Mouse (Mus musculus) embryonic facial prominence, embryonic 11.5 days (tissue): ENCODE data around the gene Prps1. TPM values are rescaled to one million over a fixed set of nuclear protein-coding genes. Genes with fewer than 3 reads are reported as not detected.

ENCODE experiments used
- ATAC-seq: fragments of 200-750 bp; cut with Nextera tagmentation; replicated peaks from 2 replicates; pipeline ENCODE4 v1.8.0; 2017; ENCODE audit warnings: low read depth; ENCODE audit not compliant: insufficient number of reproducible peaks, low FRiP score, low TSS enrichment
- DNase-seq: peaks from one replicate; pipeline ENCODE4 v3.0.0-alpha.2; 2015; ENCODE audit warnings: low spot score
- H3K27ac ChIP-seq: fragments of 300-500 bp; sonication (generic); replicated peaks from 2 replicates; pipeline ENCODE4 v1.5.1; 2014; ENCODE audit warnings: mild to moderate bottlenecking, low read depth, low read length, control low read depth
- H3K27me3 ChIP-seq: fragments of 300-500 bp; sonication (generic); 2 replicates; pipeline ENCODE4 v1.6.1; 2014; ENCODE audit warnings: mild to moderate bottlenecking, low read length, moderate library complexity, mixed read lengths; ENCODE audit not compliant: control insufficient read depth, insufficient read depth
- H3K36me3 ChIP-seq: fragments of 300-500 bp; sonication (generic); replicated peaks from 2 replicates; pipeline ENCODE4 v1.6.1; 2014; ENCODE audit warnings: low read depth, mild to moderate bottlenecking, low read length, moderate library complexity, mixed read lengths; ENCODE audit not compliant: control insufficient read depth, insufficient read depth
- H3K4me1 ChIP-seq: fragments of 300-500 bp; sonication (generic); 2 replicates; pipeline ENCODE4 v1.6.1; 2014; ENCODE audit warnings: low read length, mixed read lengths; ENCODE audit not compliant: control insufficient read depth, insufficient read depth
- H3K4me2 ChIP-seq: fragments of 300-500 bp; sonication (generic); 2 replicates; pipeline ENCODE4 v1.6.1; 2014; ENCODE audit warnings: low read depth, mild to moderate bottlenecking, control low read depth, low read length, moderate library complexity
- H3K4me3 ChIP-seq: fragments of 300-500 bp; sonication (generic); 2 replicates; pipeline ENCODE4 v1.5.1; 2014; ENCODE audit warnings: low read depth, low read length, control low read depth
- H3K9ac ChIP-seq: fragments of 300-500 bp; sonication (generic); replicated peaks from 2 replicates; pipeline ENCODE4 v1.6.1; 2014; ENCODE audit warnings: mild to moderate bottlenecking, control low read depth, low read length
- H3K9me3 ChIP-seq: fragments of 300-500 bp; sonication (generic); replicated peaks from 2 replicates; pipeline ENCODE4 v1.6.1; 2016; ENCODE audit warnings: mild to moderate bottlenecking, low read length, inconsistent platforms, mixed read lengths; ENCODE audit not compliant: control insufficient read depth
- WGBS: fragments of 180-500 bp; shearing (Covaris S2); extraction: QIAGEN DNeasy Blood & Tissue Kit; methylation state at CpG from one replicate; pipeline ENCODE4 v1.1.7; 2014; 5-methylcytosine and 5-hydroxymethylcytosine counted together
- polyA plus RNA-seq: library from polyadenylated mRNA; unstranded; fragments of >200 nt; fragmentation: Nextera tagmentation; extraction: Ambion mirVana; gene quantifications from 2 replicates; pipeline ENCODE4 v1.2.1, GENCODE M21; 2014

The Prps1 gene
- polyA plus RNA-seq, 1 experiment from 2014 or later, result 88.4 TPM

GRCm38 (mm10) chrX:140432786-140433185 lies 23.6 kb upstream of the Prps1 start:
- no peak for ATAC-seq
- H3K4me1 ChIP-seq, result no peaks in the 10 kb centered on the region
- no peak for DNase-seq
- no peaks in the 10 kb centered on the region for H3K9me3 ChIP-seq
- WGBS, result 91% methylated on average over 11 of the region's 11 CpGs
- H3K27me3 ChIP-seq, result no peaks in the 10 kb centered on the region
- H3K4me2 ChIP-seq, result no peak overlapping the region
- no peak overlapping the region for H3K27ac ChIP-seq
- no peaks in the 10 kb centered on the region for H3K36me3 ChIP-seq
- no peak overlapping the region for H3K9ac ChIP-seq
- no peak overlapping the region for H3K4me3 ChIP-seq

- Histone ChIP-seq H3K9me3 (no peaks in the 10 kb centered on the region), H3K27me3 (no peaks in the 10 kb centered on the region), H3K27ac (no peak overlapping the region), H3K4me1 (no peaks in the 10 kb centered on the region), H3K36me3 (no peaks in the 10 kb centered on the region), H3K9ac (no peak overlapping the region), H3K4me2 (no peak overlapping the region), H3K4me3 (no peak overlapping the region)
- DNase-seq, result no peak
- ATAC-seq, result no peak
Measured at GRCm38 (mm10) chrX:140437906-140438305, 18.5 kb upstream of the Prps1 start.

- Histone ChIP-seq H3K9ac (no peak overlapping the region), H3K36me3 (no peaks in the 10 kb centered on the region), H3K4me3 (no peak overlapping the region), H3K4me2 (no peak overlapping the region), H3K4me1 (no peaks in the 10 kb centered on the region), H3K27ac (no peak overlapping the region), H3K9me3 (no peaks in the 10 kb centered on the region), H3K27me3 (no peaks in the 10 kb centered on the region)
- ATAC-seq (no peak), DNase-seq (no peak)
- 73% methylated on average over 13 of the region's 13 CpGs for WGBS
Measured at GRCm38 (mm10) chrX:140445551-140445950, 10.9 kb upstream of the Prps1 start.

GRCm38 (mm10) chrX:140450071-140450470 lies 6.3 kb upstream of the Prps1 start:
- ATAC-seq (no peak), DNase-seq (no peak)
- no peaks in the 10 kb centered on the region for H3K9me3 ChIP-seq
- no peak overlapping the region for H3K9ac ChIP-seq
- H3K4me1 ChIP-seq, result no peaks in the 10 kb centered on the region
- 72% methylated on average over 3 of the region's 3 CpGs for WGBS
- H3K36me3 ChIP-seq, result no peaks in the 10 kb centered on the region
- no peaks in the 10 kb centered on the region for H3K27me3 ChIP-seq
- no peak overlapping the region for H3K4me2 ChIP-seq
- no peak overlapping the region for H3K4me3 ChIP-seq
- H3K27ac ChIP-seq, result no peak overlapping the region

GRCm38 (mm10) chrX:140456751-140457491 lies 508 bp downstream of the Prps1 start:
- Histone ChIP-seq H3K4me1 (no peaks in the 10 kb centered on the region), H3K9me3 (no peaks in the 10 kb centered on the region), H3K27ac (no peak overlapping the region; the same call in 1 of the 2 replicates), H3K4me3 (peak overlapping the region; percentile 55), H3K4me2 (peak overlapping the region; percentile 16), H3K27me3 (no peaks in the 10 kb centered on the region), H3K36me3 (no peaks in the 10 kb centered on the region), H3K9ac (peak overlapping the region; percentile 60)
- peak; percentile 26 for DNase-seq
- ATAC-seq, result peak; percentile 56; the same call in 1 of the 2 replicates
- WGBS, result 17% methylated on average over 39 of the region's 39 CpGs

- DNase-seq, result peak; percentile 1
- Histone ChIP-seq H3K4me2 (peak overlapping the region; percentile 16), H3K27me3 (no peaks in the 10 kb centered on the region), H3K4me3 (peak overlapping the region; percentile 55), H3K4me1 (no peaks in the 10 kb centered on the region), H3K9ac (peak overlapping the region; percentile 60; the same call in 1 of the 2 replicates), H3K9me3 (no peaks in the 10 kb centered on the region), H3K36me3 (no peaks in the 10 kb centered on the region), H3K27ac (no peak overlapping the region)
- 17% methylated on average over 12 of the region's 12 CpGs for WGBS
- no peak for ATAC-seq
Measured at GRCm38 (mm10) chrX:140457502-140457901, 1.1 kb downstream of the Prps1 start.

GRCm38 (mm10) chrX:140478231-140478630 lies 21.8 kb downstream of the Prps1 start:
- H3K4me2 ChIP-seq, result no peak overlapping the region
- no peaks in the 10 kb centered on the region for H3K36me3 ChIP-seq
- no peak overlapping the region for H3K27ac ChIP-seq
- H3K9ac ChIP-seq, result no peak overlapping the region
- no peak for ATAC-seq
- no peak for DNase-seq
- no peak overlapping the region for H3K4me3 ChIP-seq
- H3K4me1 ChIP-seq, result no peaks in the 10 kb centered on the region
- H3K27me3 ChIP-seq, result no peaks in the 10 kb centered on the region
- 94% methylated on average over 6 of the region's 6 CpGs for WGBS
- H3K9me3 ChIP-seq, result no peaks in the 10 kb centered on the region

GRCm38 (mm10) chrX:140479171-140479570 lies 22.8 kb downstream of the Prps1 start:
- Histone ChIP-seq H3K4me3 (no peak overlapping the region), H3K27ac (no peak overlapping the region), H3K36me3 (no peaks in the 10 kb centered on the region), H3K27me3 (no peaks in the 10 kb centered on the region), H3K4me2 (no peak overlapping the region), H3K9me3 (no peaks in the 10 kb centered on the region), H3K4me1 (no peaks in the 10 kb centered on the region), H3K9ac (no peak overlapping the region)
- ATAC-seq (no peak), DNase-seq (peak; percentile 15)
- 53% methylated on average over 4 of the region's 5 CpGs for WGBS
